Mouse (Mus musculus) effector memory CD4-positive, alpha-beta T cell, adult 7 months (primary cell): Measurements from ENCODE around the gene Fgd3. TPM values are rescaled to one million over a fixed set of nuclear protein-coding genes. Genes with fewer than 3 reads are reported as not detected.

Experiments
- polyA plus RNA-seq: library from polyadenylated mRNA; unstranded; fragments of 100-300 nt; shearing (Covaris generic); gene quantifications from one replicate; pipeline ENCODE4 v1.2.1, GENCODE M21; 2017

The Fgd3 gene
- 21.2 TPM for polyA plus RNA-seq

GRCm38 (mm10) chr13:49320040-49320439 lies at the start of gene Fgd3:
Gene Fgd3, minus strand, starts transcription at chr13:49320311.

GRCm38 (mm10) chr13:49341012-49341830 lies 21.1 kb upstream of the Fgd3 start, which contains the start of gene Bicd2:
Gene Bicd2, plus strand, starts transcription at chr13:49341585.

GRCm38 (mm10) chr13:49248467-49248862 lies 71.6 kb downstream of the Fgd3 start, which contains the start of gene Susd3:
Gene Susd3, minus strand, starts transcription at chr13:49248706.

GRCm38 (mm10) chr13:49215504-49216219 lies 104.4 kb downstream of the Fgd3 start, which contains the start of gene Card19:
Gene Card19, minus strand, starts transcription at chr13:49216037.

Other genes starting within 250 kb of the Fgd3 start
- 0.11 TPM for gene Wnk2, start 172.3 kb downstream of the Fgd3 start, polyA plus RNA-seq
- gene Ninj1, start 132.8 kb downstream of the Fgd3 start, polyA plus RNA-seq, result 99.4 TPM
- 94.1 TPM for gene Card19, start 104.3 kb downstream of the Fgd3 start, polyA plus RNA-seq
- 25.5 TPM for gene Susd3, start 71.6 kb downstream of the Fgd3 start, polyA plus RNA-seq
- gene Bicd2, start 21.3 kb upstream of the Fgd3 start, polyA plus RNA-seq, result 20.7 TPM
- gene Ippk, start 100.9 kb upstream of the Fgd3 start, polyA plus RNA-seq, result 14.2 TPM
- gene Tes3-ps, start 173.0 kb upstream of the Fgd3 start, polyA plus RNA-seq, result 2.8 TPM
- 0.13 TPM for gene Ecm2, start 184.5 kb upstream of the Fgd3 start, polyA plus RNA-seq
- not detected for gene Aspn, start 224.1 kb upstream of the Fgd3 start, polyA plus RNA-seq